Mouse (Mus musculus) heart, adult 2 months (tissue): ENCODE measurements at regions not wholly inside any gene's neighbourhood (a gene's known extent, or its start where the extent isn't known, plus 50 kb on each side); places are given as distances from the start of the nearest gene placed in this dataset.

ENCODE experiments used
- DNase-seq, 2 experiments: peaks; one replicate each; pipeline ENCODE4 v3.0.0; 2021
- H3K27ac ChIP-seq: fragments of 200-600 bp; 2 replicates; pipeline ENCODE4 v1.8.1; 2022
- H3K27me3 ChIP-seq: fragments of 200-500 bp; 2 replicates; pipeline ENCODE4 v1.6.1; 2012; ENCODE audit warnings: mild to moderate bottlenecking, low read length, inconsistent platforms, mixed read lengths; ENCODE audit not compliant: control insufficient read depth, insufficient read depth
- H3K36me3 ChIP-seq: fragments of 200-500 bp; 2 replicates; pipeline ENCODE4 v1.6.1; 2012; ENCODE audit warnings: low read length, inconsistent platforms; ENCODE audit not compliant: control insufficient read depth, insufficient read depth
- H3K4me1 ChIP-seq: fragments of 200-500 bp; 2 replicates; pipeline ENCODE4 v1.6.1; 2011; ENCODE audit warnings: low read length; ENCODE audit not compliant: control insufficient read depth, insufficient read depth
- H3K4me3 ChIP-seq: fragments of 200-600 bp; 2 replicates; pipeline ENCODE4 v1.8.1; 2022
- H3K79me2 ChIP-seq: fragments of 200-500 bp; replicated peaks from 2 replicates; pipeline ENCODE4 v1.6.1; 2012; ENCODE audit warnings: mild to moderate bottlenecking, inconsistent platforms, low read length, moderate library complexity, mixed read lengths; ENCODE audit not compliant: control insufficient read depth, insufficient read depth
- H3K9ac ChIP-seq: fragments of 200-500 bp; 2 replicates; pipeline ENCODE4 v1.6.1; 2012; ENCODE audit warnings: low read depth, mild to moderate bottlenecking, control low read depth, inconsistent platforms, low read length, mixed read lengths
- CTCF ChIP-seq: fragments of 200-600 bp; IDR thresholded peaks from 2 replicates; pipeline ENCODE4 v1.8.1; 2022; ENCODE audit warnings: antibody characterized with exemption, mild to moderate bottlenecking, moderate library complexity
- EP300 ChIP-seq: fragments of 200-500 bp; IDR thresholded peaks from 2 replicates; pipeline ENCODE4 v1.6.1; 2011; ENCODE audit warnings: low read depth, low read length, control low read depth; ENCODE audit not compliant: insufficient read depth
- POLR2A ChIP-seq: fragments of 200-500 bp; IDR thresholded peaks from 2 replicates; pipeline ENCODE4 v1.6.1; 2011; ENCODE audit warnings: mild to moderate bottlenecking, low read depth, low read length, control low read depth; ENCODE audit not compliant: insufficient read depth
- WGBS: fragments of 180-500 bp; shearing (Covaris S2); methylation state at CpG from one replicate; pipeline ENCODE4 v1.1.7; 2018; 5-methylcytosine and 5-hydroxymethylcytosine counted together
- intact Hi-C: fragments of 180-260 bp; cut with DNase I; formaldehyde crosslinking; loops from one replicate; pipeline ENCODE4 v1.15.1; 2025

DNA sequence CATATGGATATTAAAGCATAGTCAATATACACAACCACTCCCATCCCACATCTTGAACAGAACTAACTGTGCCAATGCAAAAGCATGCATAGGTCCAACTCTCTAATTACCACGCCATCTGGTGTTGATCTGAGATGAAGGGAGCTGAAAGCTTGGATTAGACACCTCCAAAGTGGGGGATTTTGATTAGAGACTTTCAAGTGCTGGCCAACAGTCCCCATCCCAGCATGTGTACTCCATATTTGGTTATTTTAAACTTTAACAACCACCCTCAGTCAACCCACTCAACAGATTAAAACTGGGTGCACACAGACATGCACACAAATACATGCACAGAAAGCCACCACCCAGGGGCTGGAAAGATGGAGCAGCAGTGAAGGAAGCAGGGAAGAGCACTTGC is 366.9 kb upstream of the Intu start:
- H3K36me3 ChIP-seq = no peaks in the 10 kb centered on the region
- H3K9ac ChIP-seq = no peak overlapping the region
- H3K79me2 ChIP-seq = no peaks in the 10 kb centered on the region
- TF ChIP-seq POLR2A (no peak), EP300 (no peak), CTCF (no peak)
- H3K4me3 ChIP-seq = no peak overlapping the region
- no peaks in the 10 kb centered on the region for H3K4me1 ChIP-seq
- intact Hi-C loops = no loop called here
- DNase-seq = no peak
- H3K27ac ChIP-seq = no peak overlapping the region
- WGBS = 84% methylated on average over 1 of the region's 1 CpGs
- H3K27me3 ChIP-seq = no peaks in the 10 kb centered on the region

DNA sequence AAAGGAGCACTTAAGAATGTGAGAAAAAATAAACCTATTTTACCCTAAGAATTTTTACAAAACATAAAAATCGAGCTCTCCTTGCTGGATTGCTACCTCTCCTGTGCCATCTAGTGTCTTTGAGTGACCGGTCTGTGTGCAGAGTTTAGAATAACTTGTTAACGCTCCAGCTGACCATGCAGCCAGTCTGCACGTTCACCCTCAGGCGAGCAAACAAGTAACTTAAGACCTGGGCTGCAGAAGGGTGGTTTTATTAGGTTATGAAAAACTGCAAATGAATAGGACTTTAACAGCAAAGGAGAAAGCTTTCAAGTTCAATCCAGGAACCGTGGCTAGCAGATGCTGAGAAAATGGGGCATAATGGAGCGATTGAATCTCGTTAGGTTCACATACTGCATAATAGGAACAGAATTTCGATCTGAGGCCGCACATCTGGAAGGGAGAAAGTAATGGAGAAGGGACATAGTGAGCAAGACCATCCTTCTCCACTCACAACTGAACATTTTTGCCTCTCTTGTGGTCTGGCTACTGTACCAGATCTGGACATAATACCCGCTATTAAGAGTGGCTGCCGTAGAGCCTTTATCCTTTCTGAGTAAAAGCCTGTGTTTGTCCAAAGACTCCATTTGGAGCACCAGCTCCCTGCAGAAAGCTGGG is 363.0 kb upstream of the Intu start:
- H3K79me2 ChIP-seq = no peaks in the 10 kb centered on the region
- no peak overlapping the region for H3K27ac ChIP-seq
- intact Hi-C loops = no loop called here
- H3K36me3 ChIP-seq = no peaks in the 10 kb centered on the region
- no peak for TF ChIP-seq CTCF
- TF ChIP-seq POLR2A = no peak
- no peak for TF ChIP-seq EP300
- DNase-seq = no peak
- 80% methylated on average over 12 of the region's 12 CpGs for WGBS
- H3K9ac ChIP-seq = no peak overlapping the region
- H3K4me1 ChIP-seq = no peaks in the 10 kb centered on the region
- H3K4me3 ChIP-seq = no peak overlapping the region
- H3K27me3 ChIP-seq = no peaks in the 10 kb centered on the region

DNA sequence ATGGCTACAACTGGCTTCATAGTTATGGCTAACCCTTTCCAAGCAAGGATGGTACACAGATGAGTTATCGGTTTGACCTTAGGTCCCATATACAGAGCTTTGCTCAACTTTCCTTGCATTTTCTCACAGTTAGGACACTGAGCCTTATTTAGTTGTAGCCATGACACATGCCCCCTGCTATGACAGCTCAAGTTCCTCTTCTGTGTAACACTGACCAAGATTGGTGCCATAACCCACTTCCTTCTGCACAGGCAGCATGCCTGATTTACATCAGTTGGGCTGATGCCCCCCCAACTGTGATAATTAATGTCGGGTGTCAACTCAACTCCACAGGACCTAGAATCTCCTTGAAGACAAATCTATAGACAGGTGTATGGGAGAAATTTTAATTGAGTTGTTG is 361.5 kb upstream of the Intu start:
- WGBS = 78% methylated on average over 2 of the region's 2 CpGs
- Histone ChIP-seq H3K4me1 (no peaks in the 10 kb centered on the region), H3K27me3 (no peaks in the 10 kb centered on the region), H3K4me3 (no peak overlapping the region), H3K79me2 (no peaks in the 10 kb centered on the region), H3K9ac (no peak overlapping the region), H3K36me3 (no peaks in the 10 kb centered on the region), H3K27ac (no peak overlapping the region)
- no peak for TF ChIP-seq POLR2A
- TF ChIP-seq CTCF = no peak
- no peak for TF ChIP-seq EP300
- no peak for DNase-seq
- intact Hi-C loops = no loop called here

DNA sequence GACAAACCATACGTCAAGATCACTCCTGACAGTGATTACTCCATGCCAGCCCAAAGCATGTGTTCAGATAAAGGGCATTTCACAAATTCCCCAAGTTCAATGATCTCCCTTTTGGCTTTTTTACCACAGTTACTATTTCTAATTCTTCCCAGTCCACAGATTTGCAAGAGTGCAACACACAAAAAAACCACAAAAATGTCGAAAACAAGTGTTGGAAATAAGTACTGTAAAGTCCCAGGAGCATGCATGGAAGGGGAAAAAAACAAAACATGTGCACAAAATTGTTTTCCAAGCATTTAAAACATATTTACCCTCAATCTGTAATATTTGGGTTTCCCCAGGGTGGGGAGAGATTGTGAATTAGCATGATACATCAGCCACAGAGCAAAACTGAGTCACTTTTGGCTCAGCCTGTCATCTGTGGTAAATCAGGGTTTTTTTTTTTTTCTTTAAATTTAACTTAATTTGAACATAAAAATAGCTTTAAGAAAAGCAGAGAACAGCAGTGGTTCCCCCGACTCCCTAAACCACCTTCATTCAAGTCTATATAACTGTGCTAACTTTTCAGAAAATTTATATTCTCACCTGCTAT is 351.3 kb upstream of the Intu start:
- TF ChIP-seq POLR2A (no peak), CTCF (no peak), EP300 (no peak)
- H3K36me3 ChIP-seq = no peaks in the 10 kb centered on the region
- H3K9ac ChIP-seq = no peak overlapping the region
- H3K27me3 ChIP-seq = no peaks in the 10 kb centered on the region
- H3K4me1 ChIP-seq = no peaks in the 10 kb centered on the region
- no peak for DNase-seq
- H3K27ac ChIP-seq = no peak overlapping the region
- no peaks in the 10 kb centered on the region for H3K79me2 ChIP-seq
- no peak overlapping the region for H3K4me3 ChIP-seq
- intact Hi-C loops = no loop called here
- WGBS = 58% methylated on average over 3 of the region's 3 CpGs

DNA sequence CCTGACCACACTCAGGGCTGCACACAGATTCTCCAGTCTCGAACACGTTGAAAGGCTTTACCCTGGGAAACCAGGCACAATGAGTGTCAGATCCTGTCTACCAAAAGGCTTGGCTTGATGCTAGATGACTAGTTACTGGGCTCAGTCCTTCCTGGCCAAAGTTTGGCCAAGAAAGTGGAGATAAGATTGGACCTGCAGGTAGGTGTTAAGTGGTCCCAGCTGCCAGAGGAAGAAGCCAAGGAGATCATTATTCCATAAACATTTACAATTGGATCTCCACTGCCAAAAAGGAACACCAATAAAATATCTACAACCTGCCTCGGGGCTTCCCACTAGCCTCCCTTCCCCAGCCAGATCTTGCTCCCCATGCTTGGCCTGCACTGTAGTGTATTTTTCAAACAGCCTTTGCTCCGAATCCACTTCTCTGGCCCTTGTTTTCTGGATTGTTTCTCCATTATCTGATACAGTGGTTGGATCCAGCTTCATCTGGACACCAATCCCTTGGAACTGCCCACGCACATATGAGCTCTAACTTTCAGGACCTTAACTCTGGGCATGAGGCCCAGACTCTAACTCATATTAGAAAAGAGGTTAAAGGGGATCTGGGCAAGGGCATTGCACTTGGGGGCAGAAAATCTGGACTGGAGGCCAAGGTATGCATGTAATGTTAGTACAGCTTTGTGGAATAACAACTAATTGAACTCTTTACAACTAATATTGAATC is 345.3 kb upstream of the Intu start:
- H3K4me1 ChIP-seq = no peaks in the 10 kb centered on the region
- H3K4me3 ChIP-seq = no peak overlapping the region
- H3K36me3 ChIP-seq = no peaks in the 10 kb centered on the region
- no peaks in the 10 kb centered on the region for H3K27me3 ChIP-seq
- WGBS = 66% methylated on average over 5 of the region's 5 CpGs
- H3K79me2 ChIP-seq = no peaks in the 10 kb centered on the region
- no peak overlapping the region for H3K9ac ChIP-seq
- no peak for DNase-seq
- H3K27ac ChIP-seq = no peak overlapping the region
- no peak for TF ChIP-seq POLR2A
- no peak for TF ChIP-seq CTCF
- no peak for TF ChIP-seq EP300
- intact Hi-C loops = no loop called here

DNA sequence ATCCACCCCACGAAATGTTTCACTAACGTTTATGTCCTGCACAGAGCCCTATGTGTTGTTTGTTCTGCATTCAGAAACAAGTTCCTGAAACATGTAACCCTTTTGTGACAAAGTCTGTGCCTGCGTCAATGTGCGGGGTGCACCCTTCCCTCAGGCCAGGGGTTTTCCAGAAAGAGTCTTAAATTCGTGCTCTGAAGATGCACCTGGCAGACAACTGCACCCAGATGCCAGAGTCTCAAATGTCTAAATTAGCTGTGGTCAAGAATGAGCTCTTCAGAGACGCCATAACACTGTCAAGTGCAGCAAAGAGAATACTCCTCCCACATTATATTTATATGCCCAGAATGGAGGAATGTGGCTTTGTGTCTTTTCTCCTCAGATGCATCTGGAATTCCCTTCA is 341.6 kb upstream of the Intu start:
- 82% methylated on average over 6 of the region's 6 CpGs for WGBS
- Histone ChIP-seq H3K4me3 (no peak overlapping the region), H3K36me3 (no peaks in the 10 kb centered on the region), H3K79me2 (no peaks in the 10 kb centered on the region), H3K9ac (no peak overlapping the region), H3K4me1 (no peaks in the 10 kb centered on the region), H3K27me3 (no peaks in the 10 kb centered on the region), H3K27ac (no peak overlapping the region)
- intact Hi-C loops = no loop called here
- no peak for DNase-seq
- TF ChIP-seq EP300 = no peak
- TF ChIP-seq POLR2A = no peak
- TF ChIP-seq CTCF = no peak
